Mouse (Mus musculus): ENCODE data around the gene Xpnpep1.
A peak's percentile ranks its signal among the peaks of the same experiment; 100 is the strongest.

Gene Xpnpep1

GRCm38 (mm10) chr19:52975564-52976185, 64.3 kb downstream of the Xpnpep1 start:
- no peak for TF ChIP-seq NANOG (IDR thresholded peaks at IDR 0.05; ENCODE audit: borderline replicate concordance, low read length)
- TF ChIP-seq CTCF (conservative IDR thresholded peaks at IDR 0.05; ENCODE audit: low read length): peak; percentile 93
- TF ChIP-seq POU5F1 (IDR thresholded peaks at IDR 0.05; ENCODE audit: borderline replicate concordance, low read length): no peak
- Histone ChIP-seq H3K4me3 (replicated peaks; ENCODE audit: low read length) (no peak overlapping the region), H3K9me3 (ENCODE audit: low read length) (peaks cover 10% of the 10 kb centered on the region), H3K4me1 (replicated peaks; ENCODE audit: low read depth, low read length) (peaks cover 3% of the 10 kb centered on the region; the same call in 1 of the 2 replicates), H3K36me3 (ENCODE audit: insufficient read depth, low read length) (no peaks in the 10 kb centered on the region), H3K27me3 (ENCODE audit: insufficient read depth, low read length) (0 out of 2 replicates have a peak, but pooled peaks cover 3% of the 10 kb centered on the region)

DNA sequence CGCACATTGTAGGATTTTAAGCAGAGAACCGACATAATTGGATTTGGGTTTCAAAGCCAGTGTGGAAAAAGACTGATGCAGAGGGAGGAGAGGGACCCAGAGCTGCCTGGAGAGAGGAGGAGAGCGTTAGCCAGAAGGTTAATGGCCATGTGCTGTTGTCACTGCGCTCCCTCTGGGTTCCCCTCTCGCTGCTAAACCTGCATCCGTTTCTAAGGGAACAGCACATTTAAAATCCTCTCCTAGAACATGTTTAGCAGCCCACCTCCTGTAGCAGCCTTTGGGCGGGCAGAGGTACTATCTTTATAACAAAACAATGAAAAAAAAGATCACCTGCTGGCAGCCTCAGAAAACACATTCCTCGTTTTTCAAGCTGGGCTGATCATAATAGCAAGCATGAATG, 73.7 kb downstream of the Xpnpep1 start:
- peaks cover 39% of the 10 kb centered on the region for H3K9me3 ChIP-seq (ENCODE audit: low read length)
- no peaks in the 10 kb centered on the region for H3K36me3 ChIP-seq (ENCODE audit: insufficient read depth, low read length)
- no peak for TF ChIP-seq CTCF (conservative IDR thresholded peaks at IDR 0.05; ENCODE audit: low read length)
- TF ChIP-seq NANOG (IDR thresholded peaks at IDR 0.05; ENCODE audit: borderline replicate concordance, low read length): no peak
- TF ChIP-seq POU5F1 (IDR thresholded peaks at IDR 0.05; ENCODE audit: borderline replicate concordance, low read length): no peak

DNA sequence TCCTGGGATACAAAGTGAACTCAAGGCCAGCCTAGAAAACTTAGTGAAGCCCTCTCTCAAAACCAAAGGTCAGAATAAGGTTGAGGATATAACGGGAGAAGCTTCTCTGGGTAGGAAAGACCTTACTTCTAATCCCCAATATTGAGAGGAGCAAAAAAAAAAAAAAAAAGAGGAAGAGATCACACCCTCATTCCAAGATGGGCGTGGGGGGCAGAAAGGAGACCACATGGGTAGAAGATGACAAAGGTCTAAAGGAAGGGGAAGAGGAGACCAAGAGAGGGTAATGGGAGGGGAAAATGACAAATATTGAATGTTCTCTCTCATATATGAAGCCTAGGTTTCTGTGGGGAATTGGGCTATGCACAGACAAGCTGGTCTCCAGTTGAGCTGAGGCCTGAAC, 77.3 kb downstream of the Xpnpep1 start:
- TF ChIP-seq POU5F1 (IDR thresholded peaks at IDR 0.05; ENCODE audit: borderline replicate concordance, low read length): no peak
- no peak for TF ChIP-seq CTCF (conservative IDR thresholded peaks at IDR 0.05; ENCODE audit: low read length)
- no peak for TF ChIP-seq NANOG (IDR thresholded peaks at IDR 0.05; ENCODE audit: borderline replicate concordance, low read length)
- Histone ChIP-seq H3K4me3 (replicated peaks; ENCODE audit: low read length) (no peak overlapping the region), H3K4me1 (replicated peaks; ENCODE audit: low read depth, low read length) (no peaks in the 10 kb centered on the region), H3K36me3 (ENCODE audit: insufficient read depth, low read length) (no peaks in the 10 kb centered on the region), H3K27me3 (ENCODE audit: insufficient read depth, low read length) (no peaks in the 10 kb centered on the region), H3K9me3 (ENCODE audit: low read length) (peaks cover 71% of the 10 kb centered on the region)

More for the DNA sequence above, 73.7 kb downstream of the Xpnpep1 start:
- Histone ChIP-seq H3K4me3 (replicated peaks; ENCODE audit: low read length) (no peak overlapping the region), H3K27me3 (ENCODE audit: insufficient read depth, low read length) (no peaks in the 10 kb centered on the region), H3K4me1 (replicated peaks; ENCODE audit: low read depth, low read length) (no peaks in the 10 kb centered on the region)

- H3K4me3 ChIP-seq (replicated peaks; ENCODE audit: low read length): no peak overlapping the region
- no peaks in the 10 kb centered on the region for H3K4me1 ChIP-seq (replicated peaks; ENCODE audit: low read depth, low read length)
- no peaks in the 10 kb centered on the region for H3K27me3 ChIP-seq (ENCODE audit: insufficient read depth, low read length)
- peak; percentile 54 for TF ChIP-seq CTCF (conservative IDR thresholded peaks at IDR 0.05; ENCODE audit: low read length)
- TF ChIP-seq POU5F1 (IDR thresholded peaks at IDR 0.05; ENCODE audit: borderline replicate concordance, low read length): no peak
- TF ChIP-seq NANOG (IDR thresholded peaks at IDR 0.05; ENCODE audit: borderline replicate concordance, low read length): no peak
- no peaks in the 10 kb centered on the region for H3K36me3 ChIP-seq (ENCODE audit: insufficient read depth, low read length)
- peaks cover 47% of the 10 kb centered on the region for H3K9me3 ChIP-seq (ENCODE audit: low read length)
Measured at GRCm38 (mm10) chr19:52922678-52923495, 117.1 kb downstream of the Xpnpep1 start.

DNA sequence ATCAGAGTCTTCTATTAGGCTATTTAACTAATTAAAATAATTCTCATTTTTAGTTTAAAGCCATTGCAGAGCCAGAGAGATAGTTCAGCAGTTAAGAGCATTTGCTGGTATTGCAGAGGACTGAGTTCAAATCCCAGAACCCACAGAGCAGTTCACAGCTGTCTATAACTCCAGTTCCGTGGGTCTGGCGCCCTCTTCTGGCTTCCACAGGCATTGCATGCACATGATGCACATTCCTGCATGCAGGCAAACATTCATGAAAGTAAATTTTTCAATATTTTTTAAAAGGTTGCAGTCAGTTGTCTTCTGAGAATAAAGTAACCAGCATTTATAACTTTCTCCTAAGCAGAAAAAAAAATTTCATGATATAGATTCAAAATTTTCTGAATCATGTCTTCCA, 135.8 kb downstream of the Xpnpep1 start:
- Histone ChIP-seq H3K36me3 (ENCODE audit: insufficient read depth, low read length) (no peaks in the 10 kb centered on the region), H3K27me3 (ENCODE audit: insufficient read depth, low read length) (no peaks in the 10 kb centered on the region), H3K4me1 (replicated peaks; ENCODE audit: low read depth, low read length) (no peaks in the 10 kb centered on the region), H3K4me3 (replicated peaks; ENCODE audit: low read length) (no peak overlapping the region), H3K9me3 (ENCODE audit: low read length) (no peaks in the 10 kb centered on the region)
- no peak for TF ChIP-seq NANOG (IDR thresholded peaks at IDR 0.05; ENCODE audit: borderline replicate concordance, low read length)
- TF ChIP-seq CTCF (conservative IDR thresholded peaks at IDR 0.05; ENCODE audit: low read length): peak; percentile 87
- TF ChIP-seq POU5F1 (IDR thresholded peaks at IDR 0.05; ENCODE audit: borderline replicate concordance, low read length): no peak

- Histone ChIP-seq H3K4me1 (replicated peaks; ENCODE audit: low read depth, low read length) (no peaks in the 10 kb centered on the region), H3K9me3 (ENCODE audit: low read length) (peaks cover 58% of the 10 kb centered on the region), H3K4me3 (replicated peaks; ENCODE audit: low read length) (no peak overlapping the region), H3K27me3 (ENCODE audit: insufficient read depth, low read length) (no peaks in the 10 kb centered on the region), H3K36me3 (ENCODE audit: insufficient read depth, low read length) (no peaks in the 10 kb centered on the region)
- TF ChIP-seq NANOG (IDR thresholded peaks at IDR 0.05; ENCODE audit: borderline replicate concordance, low read length) (no peak), POU5F1 (IDR thresholded peaks at IDR 0.05; ENCODE audit: borderline replicate concordance, low read length) (no peak), CTCF (conservative IDR thresholded peaks at IDR 0.05; ENCODE audit: low read length) (no peak)
Measured at GRCm38 (mm10) chr19:52891807-52892442, 148.1 kb downstream of the Xpnpep1 start.

Measured in E14TG2a.4 (cell line).